Mouse (Mus musculus): ENCODE measurements at regions not wholly inside any gene's neighbourhood (a gene's known extent, or its start where the extent isn't known, plus 50 kb on each side); places are given as distances from the start of the nearest gene placed in this dataset.

GRCm38 (mm10) chr17:65101157-65101556, 265.3 kb upstream of the 4930583I09Rik start:
- Histone ChIP-seq H3K27ac (no peak overlapping the region), H3K4me3 (no peak overlapping the region), H3K36me3 (no peaks in the 10 kb centered on the region), H3K27me3 (ENCODE audit: insufficient read depth, poor library complexity, severe bottlenecking) (no peaks in the 10 kb centered on the region), H3K9me3 (no peaks in the 10 kb centered on the region), H3K4me1 (replicated peaks) (no peaks in the 10 kb centered on the region)
- DNase-seq (ENCODE audit: low spot score) = no peak
- WGBS = 77% methylated on average over 6 of the region's 6 CpGs

GRCm38 (mm10) chr17:65082249-65082648, 246.4 kb upstream of the 4930583I09Rik start:
- H3K27me3 ChIP-seq (ENCODE audit: insufficient read depth, poor library complexity, severe bottlenecking) = no peaks in the 10 kb centered on the region
- no peaks in the 10 kb centered on the region for H3K4me1 ChIP-seq (replicated peaks)
- no peak for DNase-seq (ENCODE audit: low spot score)
- no peaks in the 10 kb centered on the region for H3K36me3 ChIP-seq
- H3K9me3 ChIP-seq = no peaks in the 10 kb centered on the region
- WGBS = 92% methylated on average over 8 of the region's 8 CpGs
- no peak overlapping the region for H3K4me3 ChIP-seq
- no peak overlapping the region for H3K27ac ChIP-seq

- no peak for DNase-seq (ENCODE audit: low spot score)
- Histone ChIP-seq H3K27me3 (ENCODE audit: insufficient read depth, poor library complexity, severe bottlenecking) (no peaks in the 10 kb centered on the region), H3K9me3 (no peaks in the 10 kb centered on the region), H3K27ac (no peak overlapping the region), H3K36me3 (no peaks in the 10 kb centered on the region), H3K4me3 (no peak overlapping the region), H3K4me1 (replicated peaks) (no peaks in the 10 kb centered on the region)
- WGBS = 82% methylated on average over 2 of the region's 2 CpGs
Measured at GRCm38 (mm10) chr17:65081779-65082086, 245.9 kb upstream of the 4930583I09Rik start.

GRCm38 (mm10) chr17:65081072-65081778, 245.4 kb upstream of the 4930583I09Rik start:
- Histone ChIP-seq H3K36me3 (no peaks in the 10 kb centered on the region), H3K4me1 (replicated peaks) (no peaks in the 10 kb centered on the region), H3K4me3 (no peak overlapping the region), H3K9me3 (no peaks in the 10 kb centered on the region), H3K27me3 (ENCODE audit: insufficient read depth, poor library complexity, severe bottlenecking) (no peaks in the 10 kb centered on the region), H3K27ac (no peak overlapping the region)
- no peak for DNase-seq (ENCODE audit: low spot score)
- WGBS = 73% methylated on average over 9 of the region's 9 CpGs

GRCm38 (mm10) chr17:65074878-65075277, 239.0 kb upstream of the 4930583I09Rik start:
- Histone ChIP-seq H3K9me3 (no peaks in the 10 kb centered on the region), H3K4me3 (no peak overlapping the region), H3K36me3 (no peaks in the 10 kb centered on the region), H3K4me1 (replicated peaks) (no peaks in the 10 kb centered on the region), H3K27me3 (ENCODE audit: insufficient read depth, poor library complexity, severe bottlenecking) (no peaks in the 10 kb centered on the region), H3K27ac (no peak overlapping the region)
- no peak for DNase-seq (ENCODE audit: low spot score)
- 94% methylated on average over 4 of the region's 4 CpGs for whole genome bisulfite sequencing

GRCm38 (mm10) chr17:65071114-65071513, 235.2 kb upstream of the 4930583I09Rik start:
- H3K4me3 ChIP-seq = no peak overlapping the region
- no peaks in the 10 kb centered on the region for H3K36me3 ChIP-seq
- no peaks in the 10 kb centered on the region for H3K4me1 ChIP-seq (replicated peaks)
- no peak overlapping the region for H3K27ac ChIP-seq
- H3K27me3 ChIP-seq (ENCODE audit: insufficient read depth, poor library complexity, severe bottlenecking) = no peaks in the 10 kb centered on the region
- peak; percentile 31 for DNase-seq (ENCODE audit: low spot score)
- whole genome bisulfite sequencing = 51% methylated on average over 3 of the region's 3 CpGs
- H3K9me3 ChIP-seq = no peaks in the 10 kb centered on the region

- 85% methylated on average over 3 of the region's 3 CpGs for WGBS
- no peaks in the 10 kb centered on the region for H3K27me3 ChIP-seq (ENCODE audit: insufficient read depth, poor library complexity, severe bottlenecking)
- H3K4me1 ChIP-seq (replicated peaks) = no peaks in the 10 kb centered on the region
- no peak overlapping the region for H3K27ac ChIP-seq
- H3K4me3 ChIP-seq = no peak overlapping the region
- H3K9me3 ChIP-seq = no peaks in the 10 kb centered on the region
- no peak for DNase-seq (ENCODE audit: low spot score)
- no peaks in the 10 kb centered on the region for H3K36me3 ChIP-seq
Measured at GRCm38 (mm10) chr17:65066135-65066534, 230.3 kb upstream of the 4930583I09Rik start.

GRCm38 (mm10) chr17:65056059-65056458, 220.2 kb upstream of the 4930583I09Rik start:
- Histone ChIP-seq H3K27ac (no peak overlapping the region), H3K27me3 (ENCODE audit: insufficient read depth, poor library complexity, severe bottlenecking) (no peaks in the 10 kb centered on the region), H3K4me3 (no peak overlapping the region), H3K9me3 (no peaks in the 10 kb centered on the region; the same call in 1 of the 2 replicates), H3K4me1 (replicated peaks) (no peaks in the 10 kb centered on the region), H3K36me3 (no peaks in the 10 kb centered on the region)
- 86% methylated on average over 4 of the region's 4 CpGs for WGBS
- no peak for DNase-seq (ENCODE audit: low spot score)

- 69% methylated on average over 7 of the region's 7 CpGs for WGBS
- Histone ChIP-seq H3K4me1 (replicated peaks) (no peaks in the 10 kb centered on the region), H3K36me3 (no peaks in the 10 kb centered on the region), H3K9me3 (no peaks in the 10 kb centered on the region), H3K27ac (no peak overlapping the region), H3K4me3 (no peak overlapping the region), H3K27me3 (ENCODE audit: insufficient read depth, poor library complexity, severe bottlenecking) (no peaks in the 10 kb centered on the region)
- DNase-seq (ENCODE audit: low spot score) = no peak
Measured at GRCm38 (mm10) chr17:65049860-65050482, 214.1 kb upstream of the 4930583I09Rik start.

GRCm38 (mm10) chr17:65015731-65016130, 179.9 kb upstream of the 4930583I09Rik start:
- 89% methylated on average over 5 of the region's 5 CpGs for WGBS
- no peaks in the 10 kb centered on the region for H3K4me1 ChIP-seq (replicated peaks)
- H3K27ac ChIP-seq = no peak overlapping the region
- H3K4me3 ChIP-seq = no peak overlapping the region
- no peaks in the 10 kb centered on the region for H3K9me3 ChIP-seq
- H3K36me3 ChIP-seq = no peaks in the 10 kb centered on the region
- no peak for DNase-seq (ENCODE audit: low spot score)
- H3K27me3 ChIP-seq (ENCODE audit: insufficient read depth, poor library complexity, severe bottlenecking) = no peaks in the 10 kb centered on the region

- no peak for DNase-seq (ENCODE audit: low spot score)
- no peaks in the 10 kb centered on the region for H3K4me1 ChIP-seq (replicated peaks)
- no peaks in the 10 kb centered on the region for H3K36me3 ChIP-seq
- no peak overlapping the region for H3K27ac ChIP-seq
- H3K9me3 ChIP-seq = no peaks in the 10 kb centered on the region
- H3K27me3 ChIP-seq (ENCODE audit: insufficient read depth, poor library complexity, severe bottlenecking) = no peaks in the 10 kb centered on the region
- no peak overlapping the region for H3K4me3 ChIP-seq
Measured at GRCm38 (mm10) chr17:65014682-65015081, 178.8 kb upstream of the 4930583I09Rik start.

- Histone ChIP-seq H3K9me3 (no peaks in the 10 kb centered on the region), H3K27me3 (ENCODE audit: insufficient read depth, poor library complexity, severe bottlenecking) (no peaks in the 10 kb centered on the region), H3K4me3 (no peak overlapping the region), H3K4me1 (replicated peaks) (0 out of 2 replicates have a peak, but pooled peaks cover 3% of the 10 kb centered on the region), H3K36me3 (no peaks in the 10 kb centered on the region), H3K27ac (no peak overlapping the region)
- no peak for DNase-seq (ENCODE audit: low spot score)
- WGBS = 87% methylated on average over 5 of the region's 5 CpGs
Measured at GRCm38 (mm10) chr17:65000626-65001135, 164.8 kb upstream of the 4930583I09Rik start.

GRCm38 (mm10) chr17:64994483-64994882, 158.6 kb upstream of the 4930583I09Rik start:
- 92% methylated on average over 10 of the region's 10 CpGs for WGBS
- no peaks in the 10 kb centered on the region for H3K36me3 ChIP-seq
- H3K4me1 ChIP-seq (replicated peaks) = no peaks in the 10 kb centered on the region
- no peak overlapping the region for H3K4me3 ChIP-seq
- H3K27me3 ChIP-seq (ENCODE audit: insufficient read depth, poor library complexity, severe bottlenecking) = no peaks in the 10 kb centered on the region
- DNase-seq (ENCODE audit: low spot score) = no peak
- H3K9me3 ChIP-seq = peaks cover 3% of the 10 kb centered on the region; the same call in 1 of the 2 replicates
- no peak overlapping the region for H3K27ac ChIP-seq

Data from hindbrain, embryonic 10.5 days (tissue).